Mouse (Mus musculus) T-helper 17 cell (primary cell): ENCODE measurements at regions not wholly inside any gene's neighbourhood (a gene's known extent, or its start where the extent isn't known, plus 50 kb on each side); places are given as distances from the start of the nearest gene placed in this dataset.

Experiments
- in situ Hi-C, 2 experiments: fragments of 300-600 bp; cut with MboI, MseI; formaldehyde crosslinking; loops; 1 replicate in 1 of 2; 2 replicates in 1 of 2; pipeline ENCODE4 v1.15.1; 2025; ENCODE audit warnings: high pct_unique_total_duplicates in 2 of 2

GRCm38 (mm10) chr4:98282275-98282674 lies 100.8 kb downstream of the Tm2d1 start:
- in situ Hi-C loops: no loop called here

- in situ Hi-C loops: loop anchor here in 1 of 2 experiments (5.0 kb wide), 1 partner anchor 64 kb away; no protein-coding TSS in a partner anchor
Measured at GRCm38 (mm10) chr4:98258336-98258735, 124.8 kb downstream of the Tm2d1 start.

- in situ Hi-C loops: loop anchor here in 1 of 2 experiments (5.0 kb wide), 1 partner anchor 65 kb away; no protein-coding TSS in a partner anchor
Measured at GRCm38 (mm10) chr4:98257711-98258110, 125.4 kb downstream of the Tm2d1 start.

GRCm38 (mm10) chr4:98254856-98255853 lies 128.0 kb downstream of the Tm2d1 start:
- in situ Hi-C loops: loop anchor here in 1 of 2 experiments (5.0 kb wide), 1 partner anchor 67 kb away; no protein-coding TSS in a partner anchor

- in situ Hi-C loops: loop anchor here in 1 of 2 experiments (5.0 kb wide), 1 partner anchor 492 kb away; no protein-coding TSS in a partner anchor
Measured at GRCm38 (mm10) chr4:98243941-98244929, 138.9 kb downstream of the Tm2d1 start.

- in situ Hi-C loops: loop anchor here in 1 of 2 experiments (5.0 kb wide), 1 partner anchor 491 kb away; no protein-coding TSS in a partner anchor
Measured at GRCm38 (mm10) chr4:98243502-98243901, 139.6 kb downstream of the Tm2d1 start.

- in situ Hi-C loops: loop anchor here in 1 of 2 experiments (5.0 kb wide), 1 partner anchor 490 kb away; no protein-coding TSS in a partner anchor
Measured at GRCm38 (mm10) chr4:98241921-98242320, 141.2 kb downstream of the Tm2d1 start.

- in situ Hi-C loops: loop anchor here in 1 of 2 experiments (5.0 kb wide), 1 partner anchor 488 kb away; no protein-coding TSS in a partner anchor
Measured at GRCm38 (mm10) chr4:98240289-98240688, 142.8 kb downstream of the Tm2d1 start.

- in situ Hi-C loops: loop anchor here in 1 of 2 experiments (5.0 kb wide), 1 partner anchor 496 kb away; no protein-coding TSS in a partner anchor
Measured at GRCm38 (mm10) chr4:98238075-98238474, 145.0 kb downstream of the Tm2d1 start.

GRCm38 (mm10) chr4:98237475-98237874 lies 145.6 kb downstream of the Tm2d1 start:
- in situ Hi-C loops: loop anchor here in 1 of 2 experiments (5.0 kb wide), 1 partner anchor 495 kb away; no protein-coding TSS in a partner anchor

GRCm38 (mm10) chr4:98236006-98236783 lies 146.9 kb downstream of the Tm2d1 start:
- in situ Hi-C loops: loop anchor here in 1 of 2 experiments (5.0 kb wide), 1 partner anchor 494 kb away; no protein-coding TSS in a partner anchor

GRCm38 (mm10) chr4:98228193-98228592 lies 154.9 kb downstream of the Tm2d1 start:
- in situ Hi-C loops: no loop called here

- in situ Hi-C loops: no loop called here
Measured at GRCm38 (mm10) chr4:98224366-98224765, 158.7 kb downstream of the Tm2d1 start.

GRCm38 (mm10) chr4:98223429-98223828 lies 159.7 kb downstream of the Tm2d1 start:
- in situ Hi-C loops: no loop called here

- in situ Hi-C loops: no loop called here
Measured at GRCm38 (mm10) chr4:98221566-98221965, 161.5 kb downstream of the Tm2d1 start.

- in situ Hi-C loops: no loop called here
Measured at GRCm38 (mm10) chr4:98215218-98215617, 167.9 kb downstream of the Tm2d1 start.

GRCm38 (mm10) chr4:98207446-98207845 lies 175.7 kb downstream of the Tm2d1 start:
- in situ Hi-C loops: no loop called here

- in situ Hi-C loops: no loop called here
Measured at GRCm38 (mm10) chr4:98206245-98206970, 176.7 kb downstream of the Tm2d1 start.

- in situ Hi-C loops: no loop called here
Measured at GRCm38 (mm10) chr4:98203129-98203528, 180.0 kb downstream of the Tm2d1 start.
